Mouse (Mus musculus) limb, embryonic 10.5 days (tissue): ENCODE measurements around the gene Dlx6. TPM values are rescaled to one million over a fixed set of nuclear protein-coding genes. Genes with fewer than 3 reads are reported as not detected.

ENCODE experiments used
- DNase-seq: peaks from one replicate; pipeline ENCODE4 v3.0.0-alpha.2; 2017; ENCODE audit warnings: low spot score
- H3K27ac ChIP-seq: fragments of 300-500 bp; sonication (generic); 2 replicates; pipeline ENCODE4 v1.5.1; 2016; ENCODE audit warnings: mild to moderate bottlenecking
- H3K27me3 ChIP-seq: fragments of 300-500 bp; sonication (generic); 2 replicates; pipeline ENCODE4 v1.6.1; 2016; ENCODE audit warnings: low read depth, mild to moderate bottlenecking; ENCODE audit not compliant: poor library complexity, severe bottlenecking
- H3K36me3 ChIP-seq: fragments of 300-500 bp; sonication (generic); 2 replicates; pipeline ENCODE4 v1.6.1; 2016; ENCODE audit warnings: mild to moderate bottlenecking, moderate library complexity
- H3K4me1 ChIP-seq: fragments of 300-500 bp; sonication (generic); 2 replicates; pipeline ENCODE4 v1.6.1; 2016
- H3K4me3 ChIP-seq: fragments of 300-500 bp; sonication (generic); 2 replicates; pipeline ENCODE4 v1.5.1; 2016; ENCODE audit warnings: mild to moderate bottlenecking, moderate library complexity
- H3K9me3 ChIP-seq: fragments of 300-500 bp; sonication (generic); replicated peaks from 2 replicates; pipeline ENCODE4 v1.6.1; 2016; ENCODE audit warnings: mild to moderate bottlenecking
- WGBS: fragments of 180-500 bp; shearing (Covaris S2); methylation state at CpG from one replicate; pipeline ENCODE4 v1.1.7; 2016; 5-methylcytosine and 5-hydroxymethylcytosine counted together
- polyA plus RNA-seq: library from polyadenylated mRNA; unstranded; fragments of >200 nt; fragmentation: Nextera tagmentation; extraction: Ambion mirVana; gene quantifications from 2 replicates; pipeline ENCODE4 v1.2.1, GENCODE M21; 2016

Dlx6 gene
- polyA plus RNA-seq, 1 experiment from 2014 or later = 0.60 TPM

DNA sequence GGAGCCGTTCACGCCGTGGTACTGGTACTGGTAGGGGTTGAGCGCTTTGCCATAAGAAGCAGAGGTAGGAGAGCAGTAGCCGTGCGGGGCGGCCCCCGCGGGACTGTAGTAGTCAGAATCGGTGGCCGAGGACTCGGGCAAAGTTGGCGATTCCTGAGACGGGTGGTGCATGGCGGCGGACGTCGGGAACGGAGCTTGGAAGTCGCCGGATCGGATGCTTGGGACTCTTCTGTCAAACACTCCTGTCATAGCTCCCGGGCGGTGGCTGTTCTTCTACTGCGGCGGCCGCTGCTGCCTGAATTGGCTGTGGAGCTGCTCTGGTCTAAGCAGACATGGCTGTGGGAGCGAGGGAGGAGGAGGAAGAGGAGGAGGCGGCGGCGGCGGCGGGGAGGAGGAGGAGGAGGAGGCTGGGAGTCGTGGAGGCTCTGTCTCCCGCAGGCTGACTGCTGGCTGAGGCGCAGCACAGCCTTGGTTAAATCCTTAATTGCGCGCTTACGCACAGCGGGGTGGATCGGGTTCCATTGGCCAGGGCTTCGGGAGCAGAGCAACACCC is 18.6 kb downstream of the Dlx6 start, which contains the start of gene Dlx5:
Gene Dlx5, minus strand, starts transcription at position 448 of the 553 bp plus-strand sequence.
- Histone ChIP-seq H3K4me3 (peak within 1 kb of the TSS; percentile 61), H3K27me3 (peaks cover 80% of the 10 kb centered on the region)
- WGBS = under 1% methylated on average over 39 of the region's 42 CpGs

DNA sequence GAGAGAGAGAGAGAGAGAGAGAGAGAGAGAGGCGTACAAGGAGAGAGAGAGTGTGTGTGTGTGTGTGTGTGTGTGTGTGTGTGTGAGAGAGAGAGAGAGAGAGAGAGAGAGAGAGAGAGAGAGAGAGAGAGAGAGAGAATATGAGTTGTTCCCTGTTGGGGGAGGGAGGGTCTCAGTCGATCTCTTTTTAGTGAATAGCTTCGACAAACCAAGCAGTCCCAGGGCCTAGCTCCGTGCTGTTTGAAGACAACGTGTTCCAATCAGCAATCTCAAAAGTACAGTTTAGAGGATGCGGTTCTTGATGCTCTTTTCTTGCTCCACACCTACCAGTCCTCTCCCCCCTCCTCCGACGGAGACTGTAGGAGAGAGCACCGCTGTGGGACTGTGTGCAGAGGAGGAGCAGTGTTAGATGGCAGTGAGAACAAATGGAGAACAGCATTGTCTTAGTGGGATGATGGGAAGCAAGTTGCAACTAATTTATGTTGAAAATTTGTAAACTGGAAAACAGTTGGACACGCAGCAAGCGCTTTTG is 19.2 kb downstream of the Dlx6 start:
- H3K27me3 ChIP-seq = peaks cover 76% of the 10 kb centered on the region
- H3K36me3 ChIP-seq = no peaks in the 10 kb centered on the region
- peak overlapping the region; percentile 80; the same call in 1 of the 2 replicates for H3K27ac ChIP-seq
- 4% methylated on average over 10 of the region's 11 CpGs for WGBS
- H3K9me3 ChIP-seq = no peaks in the 10 kb centered on the region
- peaks cover 43% of the 10 kb centered on the region for H3K4me1 ChIP-seq
- DNase-seq = peak; percentile 40
- peak overlapping the region; percentile 61 for H3K4me3 ChIP-seq

More for the DNA sequence above, 18.6 kb downstream of the Dlx6 start, which contains the start of gene Dlx5:
- Histone ChIP-seq H3K9me3 (no peaks in the 10 kb centered on the region), H3K4me1 (peaks cover 43% of the 10 kb centered on the region), H3K36me3 (no peaks in the 10 kb centered on the region), H3K27ac (peak within 1 kb of the TSS; percentile 80)
- DNase-seq = peak; percentile 81

DNA sequence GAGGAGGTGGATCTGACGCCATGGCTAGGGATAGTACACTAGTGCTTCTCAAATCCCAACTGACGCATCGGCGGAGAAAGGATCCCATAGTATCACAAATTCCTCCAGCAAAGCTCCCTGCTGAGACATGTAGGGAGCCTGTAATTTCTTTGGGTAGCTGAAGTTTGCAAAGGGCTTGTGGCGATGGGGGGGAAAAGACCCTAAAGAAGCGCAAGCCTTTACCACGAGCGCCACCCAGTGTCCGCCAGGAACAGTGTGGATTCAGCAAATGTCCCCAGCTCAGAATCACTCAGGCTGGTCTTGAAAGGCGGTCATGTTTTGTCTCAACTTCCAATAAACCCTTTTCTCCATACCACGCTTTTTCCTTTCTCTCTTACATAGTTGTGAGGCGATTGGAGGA is 21.8 kb downstream of the Dlx6 start:
- WGBS = 4% methylated on average over 12 of the region's 12 CpGs

DNA sequence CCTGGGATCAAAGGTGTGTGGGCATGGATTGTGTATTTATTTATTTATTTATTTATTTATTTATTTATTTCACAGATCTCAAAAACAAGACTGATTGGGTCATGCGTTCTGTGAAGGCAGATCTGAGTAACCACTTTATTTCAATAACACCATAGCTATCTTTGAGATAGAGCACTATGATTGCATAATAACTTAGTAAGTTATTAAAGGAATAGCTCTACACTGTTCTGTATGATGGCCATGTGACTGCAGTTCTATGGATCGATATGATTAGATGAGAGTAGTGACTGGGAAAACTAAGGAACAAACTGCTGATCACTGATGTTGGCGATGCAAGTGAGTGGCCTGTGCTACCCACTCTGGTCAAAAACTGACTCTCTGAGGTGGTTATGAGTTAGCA is 23.1 kb downstream of the Dlx6 start:
- H3K27ac ChIP-seq = no peak overlapping the region
- H3K4me1 ChIP-seq = peaks cover 12% of the 10 kb centered on the region
- 83% methylated on average over 3 of the region's 3 CpGs for WGBS
- peaks cover 51% of the 10 kb centered on the region for H3K27me3 ChIP-seq
- H3K9me3 ChIP-seq = no peaks in the 10 kb centered on the region
- no peak overlapping the region for H3K4me3 ChIP-seq
- H3K36me3 ChIP-seq = no peaks in the 10 kb centered on the region
- no peak for DNase-seq

More for the DNA sequence above, 21.8 kb downstream of the Dlx6 start:
- no peak overlapping the region for H3K27ac ChIP-seq
- H3K4me1 ChIP-seq = peaks cover 25% of the 10 kb centered on the region
- peaks cover 65% of the 10 kb centered on the region for H3K27me3 ChIP-seq
- H3K4me3 ChIP-seq = no peak overlapping the region
- DNase-seq = peak; percentile 86
- H3K36me3 ChIP-seq = no peaks in the 10 kb centered on the region
- H3K9me3 ChIP-seq = no peaks in the 10 kb centered on the region

DNA sequence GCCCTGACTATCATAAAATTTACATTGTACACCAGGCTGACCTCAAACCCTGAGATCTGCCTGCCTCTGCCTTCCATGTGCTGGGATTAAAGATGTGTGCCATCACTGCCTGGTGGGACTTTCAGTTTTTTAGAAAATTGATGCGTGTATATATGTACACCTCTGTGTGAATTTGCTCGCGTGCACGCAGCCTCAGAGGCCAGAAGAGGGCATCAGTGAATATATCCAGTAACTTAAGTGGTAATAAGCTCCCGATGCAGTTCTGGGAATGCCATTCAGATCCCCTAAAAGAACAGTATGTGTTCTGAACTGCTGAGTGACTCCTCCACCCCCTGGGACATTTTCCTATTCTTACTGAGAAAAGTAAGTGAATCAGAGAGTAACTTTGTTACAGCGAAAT is 26.9 kb downstream of the Dlx6 start:
- DNase-seq = no peak
- H3K36me3 ChIP-seq = no peaks in the 10 kb centered on the region
- no peaks in the 10 kb centered on the region for H3K9me3 ChIP-seq
- peaks cover 16% of the 10 kb centered on the region; the same call in 1 of the 2 replicates for H3K27me3 ChIP-seq
- H3K27ac ChIP-seq = no peak overlapping the region
- no peaks in the 10 kb centered on the region for H3K4me1 ChIP-seq
- no peak overlapping the region for H3K4me3 ChIP-seq
- WGBS = 66% methylated on average over 6 of the region's 6 CpGs

DNA sequence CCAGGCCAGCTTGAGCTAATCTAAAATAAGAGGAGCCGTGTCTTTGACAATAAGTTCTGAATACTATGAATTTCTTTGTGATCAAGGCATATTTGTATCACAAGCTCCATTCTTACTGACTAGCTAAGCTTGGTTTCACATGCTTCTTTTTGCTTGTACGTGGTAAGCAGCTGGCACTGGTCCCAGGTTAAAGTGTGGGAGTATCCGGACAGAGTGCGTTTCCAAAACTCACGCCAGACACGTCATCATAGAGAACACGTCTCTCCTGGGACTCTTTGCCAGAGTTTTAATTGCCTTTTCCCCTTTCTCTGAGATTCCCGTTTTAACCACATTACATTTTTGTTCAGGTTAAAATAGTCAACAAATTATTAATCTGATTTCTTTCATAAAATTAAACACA is 46.5 kb downstream of the Dlx6 start:
- no peaks in the 10 kb centered on the region for H3K27me3 ChIP-seq
- no peak overlapping the region for H3K4me3 ChIP-seq
- H3K9me3 ChIP-seq = no peaks in the 10 kb centered on the region
- H3K36me3 ChIP-seq = no peaks in the 10 kb centered on the region
- no peak overlapping the region for H3K27ac ChIP-seq
- 91% methylated on average over 8 of the region's 8 CpGs for WGBS
- no peaks in the 10 kb centered on the region for H3K4me1 ChIP-seq
- DNase-seq = no peak

DNA sequence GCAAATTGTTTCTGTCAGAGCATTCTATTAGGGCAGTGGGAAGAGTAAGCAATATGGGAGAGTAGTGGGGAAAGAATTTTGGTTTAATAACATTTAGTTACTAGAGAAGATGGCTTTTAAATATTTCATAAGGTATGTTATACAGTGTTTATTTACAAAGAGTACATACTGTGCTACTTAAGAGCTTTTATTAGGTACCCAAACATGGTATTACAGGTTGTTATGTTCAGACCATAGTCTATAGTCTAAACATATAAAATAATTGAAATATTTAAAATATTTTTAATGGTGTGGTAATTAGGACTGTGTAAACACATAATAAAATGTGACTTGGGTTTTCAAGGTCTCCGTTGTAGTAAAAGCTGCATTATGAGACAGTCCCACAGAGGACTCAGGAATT is 51.2 kb downstream of the Dlx6 start:
- Histone ChIP-seq H3K36me3 (no peaks in the 10 kb centered on the region), H3K4me3 (no peak overlapping the region), H3K27ac (no peak overlapping the region), H3K4me1 (no peaks in the 10 kb centered on the region), H3K9me3 (no peaks in the 10 kb centered on the region), H3K27me3 (no peaks in the 10 kb centered on the region)
- no peak for DNase-seq
- WGBS = 94% methylated on average over 1 of the region's 1 CpGs

DNA sequence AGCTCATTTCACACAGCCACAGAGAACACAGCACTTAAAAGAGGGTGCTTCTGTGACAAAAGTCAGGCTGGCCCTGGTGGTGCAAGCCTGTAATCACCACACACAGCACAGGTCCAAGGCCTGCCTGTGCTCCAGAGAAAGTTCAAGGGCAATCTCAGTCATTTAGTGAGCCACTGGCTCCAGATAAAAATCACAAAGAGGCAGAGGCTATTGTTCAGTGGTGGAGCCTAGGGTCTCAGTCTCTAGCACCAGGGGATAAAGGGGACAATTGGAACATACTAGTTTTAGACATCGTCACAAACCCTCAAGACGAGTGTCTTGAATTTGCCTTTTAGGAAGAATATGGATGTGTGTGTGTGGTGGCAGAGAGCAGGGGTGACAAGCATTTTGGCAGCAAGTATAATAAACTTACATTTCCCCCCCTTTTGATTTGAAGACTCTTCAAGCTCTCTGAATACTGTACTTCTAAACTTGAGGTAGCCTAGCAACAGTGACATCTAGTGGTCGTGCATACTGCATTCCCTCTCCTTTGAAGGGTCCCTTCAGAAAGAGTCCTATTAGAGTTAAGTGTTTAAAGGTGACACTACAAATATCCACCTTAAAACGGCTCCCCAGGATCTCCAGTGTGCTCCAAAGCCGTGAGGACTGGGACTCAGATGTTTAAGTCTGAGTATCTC is 51.9 kb downstream of the Dlx6 start:
- H3K9me3 ChIP-seq = no peaks in the 10 kb centered on the region
- no peaks in the 10 kb centered on the region for H3K4me1 ChIP-seq
- H3K4me3 ChIP-seq = no peak overlapping the region
- no peaks in the 10 kb centered on the region for H3K27me3 ChIP-seq
- DNase-seq = peak; percentile 47
- WGBS = 41% methylated on average over 5 of the region's 5 CpGs
- no peak overlapping the region for H3K27ac ChIP-seq
- H3K36me3 ChIP-seq = no peaks in the 10 kb centered on the region

DNA sequence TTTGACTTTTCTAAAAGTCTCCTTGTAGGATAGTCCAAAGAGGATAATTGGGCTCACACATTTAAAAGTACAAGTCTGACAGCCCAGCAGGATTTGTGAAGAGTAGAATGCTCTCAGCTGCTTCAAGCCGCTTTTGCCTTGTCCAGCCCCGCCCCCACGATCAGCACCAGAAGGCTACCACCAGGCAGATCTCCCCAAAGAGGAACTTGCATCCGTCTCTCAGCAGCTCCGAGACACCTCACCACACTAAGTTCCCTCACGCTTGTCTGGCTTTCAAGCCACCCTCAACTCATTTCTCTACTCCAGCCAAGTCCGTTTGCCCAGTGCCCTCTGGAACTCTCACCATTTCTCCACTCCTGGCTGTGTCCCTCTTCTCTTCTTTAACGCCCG is 52.4 kb downstream of the Dlx6 start:
- Histone ChIP-seq H3K27me3 (no peaks in the 10 kb centered on the region), H3K27ac (no peak overlapping the region), H3K36me3 (no peaks in the 10 kb centered on the region), H3K4me3 (no peak overlapping the region), H3K4me1 (no peaks in the 10 kb centered on the region), H3K9me3 (no peaks in the 10 kb centered on the region)
- WGBS = 55% methylated on average over 9 of the region's 9 CpGs
- no peak for DNase-seq

DNA sequence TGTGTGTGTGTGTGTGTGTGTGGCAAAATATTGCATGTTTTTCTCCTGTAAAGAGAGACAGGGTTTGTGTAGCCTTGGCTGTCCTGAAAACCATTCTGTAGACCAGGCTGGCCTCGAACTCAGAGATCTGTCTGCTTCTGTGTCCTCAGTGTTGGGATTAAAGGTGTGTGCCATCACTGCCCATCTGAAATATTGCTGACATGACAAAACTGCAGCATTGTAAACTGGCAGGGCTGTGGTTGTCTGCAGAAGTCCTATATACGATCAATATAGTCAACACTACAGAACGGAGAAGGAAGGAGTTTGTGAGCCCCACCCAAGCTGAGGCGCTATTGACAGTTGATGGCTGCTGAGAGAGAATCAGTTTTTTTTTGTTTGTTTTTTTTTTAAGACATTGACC is 54.2 kb downstream of the Dlx6 start:
- no peak for DNase-seq
- WGBS = 95% methylated on average over 4 of the region's 4 CpGs
- no peak overlapping the region for H3K4me3 ChIP-seq
- H3K9me3 ChIP-seq = no peaks in the 10 kb centered on the region
- no peaks in the 10 kb centered on the region for H3K27me3 ChIP-seq
- no peaks in the 10 kb centered on the region for H3K36me3 ChIP-seq
- H3K4me1 ChIP-seq = no peaks in the 10 kb centered on the region
- no peak overlapping the region for H3K27ac ChIP-seq

Other genes with a start within 250 kb of the Dlx6 start
- gene Dlx5, start 18.8 kb downstream of the Dlx6 start, polyA plus RNA-seq = 9.3 and 10.8 TPM in 2 replicates
- 6.7 and 6.8 TPM in 2 replicates for gene Sdhaf3, start 92.7 kb downstream of the Dlx6 start, polyA plus RNA-seq